Mouse (Mus musculus): Measurements from ENCODE around the gene Snx5. TPM values are rescaled to one million over a fixed set of nuclear protein-coding genes. Genes with fewer than 3 reads are reported as not detected.

The Snx5 gene
- total RNA-seq, 2 experiments from 2014 or later, result 115 to 130 TPM

- ATAC-seq (replicated peaks; ENCODE audit: low FRiP score, poor library complexity, severe bottlenecking), result no peak
These were observed 2.0 kb downstream of the Snx5 start for GRCm38 (mm10) chr2:144268446-144269305.

GRCm38 (mm10) chr2:144267731-144268015 is 3.0 kb downstream of the Snx5 start:
- no peak for ATAC-seq (replicated peaks; ENCODE audit: low FRiP score, poor library complexity, severe bottlenecking)

- no peak for ATAC-seq (replicated peaks; ENCODE audit: low FRiP score, poor library complexity, severe bottlenecking)
These were observed 3.5 kb downstream of the Snx5 start for GRCm38 (mm10) chr2:144267004-144267730.

GRCm38 (mm10) chr2:144265916-144266683 is 4.6 kb downstream of the Snx5 start:
- ATAC-seq (replicated peaks; ENCODE audit: low FRiP score, poor library complexity, severe bottlenecking), result no peak

- no peak for ATAC-seq (replicated peaks; ENCODE audit: low FRiP score, poor library complexity, severe bottlenecking)
These were observed 5.6 kb downstream of the Snx5 start for GRCm38 (mm10) chr2:144265120-144265488.

GRCm38 (mm10) chr2:144264398-144265119 is 6.1 kb downstream of the Snx5 start:
- no peak for ATAC-seq (replicated peaks; ENCODE audit: low FRiP score, poor library complexity, severe bottlenecking)

- ATAC-seq (replicated peaks; ENCODE audit: low FRiP score, poor library complexity, severe bottlenecking), result no peak
These were observed 7.9 kb downstream of the Snx5 start for GRCm38 (mm10) chr2:144262837-144263236.

- ATAC-seq (replicated peaks; ENCODE audit: low FRiP score, poor library complexity, severe bottlenecking), result no peak
These were observed 20.6 kb downstream of the Snx5 start for GRCm38 (mm10) chr2:144250111-144250510.

- ATAC-seq (replicated peaks; ENCODE audit: low FRiP score, poor library complexity, severe bottlenecking), result no peak
These were observed 21.9 kb downstream of the Snx5 start for GRCm38 (mm10) chr2:144248613-144249376.

GRCm38 (mm10) chr2:144247337-144247978 is 23.2 kb downstream of the Snx5 start:
- ATAC-seq (replicated peaks; ENCODE audit: low FRiP score, poor library complexity, severe bottlenecking), result no peak

GRCm38 (mm10) chr2:144246270-144246669 is 24.4 kb downstream of the Snx5 start:
- ATAC-seq (replicated peaks; ENCODE audit: low FRiP score, poor library complexity, severe bottlenecking), result no peak

- ATAC-seq (replicated peaks; ENCODE audit: low FRiP score, poor library complexity, severe bottlenecking), result no peak
These were observed 25.2 kb downstream of the Snx5 start for GRCm38 (mm10) chr2:144245464-144245863.

- no peak for ATAC-seq (replicated peaks; ENCODE audit: low FRiP score, poor library complexity, severe bottlenecking)
These were observed 30.4 kb downstream of the Snx5 start for GRCm38 (mm10) chr2:144240095-144240899.

- no peak for ATAC-seq (replicated peaks; ENCODE audit: low FRiP score, poor library complexity, severe bottlenecking)
These were observed 31.4 kb downstream of the Snx5 start for GRCm38 (mm10) chr2:144239318-144239717.

GRCm38 (mm10) chr2:144238341-144238740 is 32.4 kb downstream of the Snx5 start:
- ATAC-seq (replicated peaks; ENCODE audit: low FRiP score, poor library complexity, severe bottlenecking), result no peak

- ATAC-seq (replicated peaks; ENCODE audit: low FRiP score, poor library complexity, severe bottlenecking), result no peak
These were observed 33.7 kb downstream of the Snx5 start for GRCm38 (mm10) chr2:144236791-144237584.

GRCm38 (mm10) chr2:144235776-144236175 is 34.9 kb downstream of the Snx5 start:
- no peak for ATAC-seq (replicated peaks; ENCODE audit: low FRiP score, poor library complexity, severe bottlenecking)

Measured in erythroid progenitor cell, adult 5-6 weeks (primary cell).